Mouse (Mus musculus) neural tube, embryonic 11.5 days (tissue): ENCODE measurements around the gene Vmn2r86. TPM values are rescaled to one million over a fixed set of nuclear protein-coding genes. Genes with fewer than 3 reads are reported as not detected.
"Not testable (repeated sequence)": the region's sequence is repeated elsewhere in the genome, so short reads cannot be mapped to it uniquely, and the experiment has no call there.

Experiments
- ATAC-seq: fragments of 200-750 bp; cut with Nextera tagmentation; 2 replicates; pipeline ENCODE4 v1.8.0; 2017; ENCODE audit warnings: moderate number of reproducible peaks, mild to moderate bottlenecking, moderate TSS enrichment, moderate library complexity; ENCODE audit not compliant: insufficient read depth, low FRiP score, low TSS enrichment
- DNase-seq: peaks from one replicate; pipeline ENCODE4 v3.0.0-alpha.2; 2015; ENCODE audit warnings: low spot score
- H3K27ac ChIP-seq: fragments of 300-500 bp; sonication (generic); 2 replicates; pipeline ENCODE4 v1.5.1; 2014; ENCODE audit warnings: low read depth, mild to moderate bottlenecking, low read length
- H3K27me3 ChIP-seq: fragments of 300-500 bp; sonication (generic); 2 replicates; pipeline ENCODE4 v1.6.1; 2014; ENCODE audit warnings: mild to moderate bottlenecking, low read length, mixed read lengths; ENCODE audit not compliant: control insufficient read depth, insufficient read depth
- H3K36me3 ChIP-seq: fragments of 300-500 bp; sonication (generic); 2 replicates; pipeline ENCODE4 v1.6.1; 2014; ENCODE audit warnings: mild to moderate bottlenecking, low read length, moderate library complexity, mixed read lengths; ENCODE audit not compliant: control insufficient read depth, insufficient read depth
- H3K4me1 ChIP-seq: fragments of 300-500 bp; sonication (generic); 2 replicates; pipeline ENCODE4 v1.6.1; 2014; ENCODE audit warnings: low read length, mixed read lengths; ENCODE audit not compliant: control insufficient read depth, insufficient read depth
- H3K4me2 ChIP-seq: fragments of 300-500 bp; sonication (generic); 2 replicates; pipeline ENCODE4 v1.6.1; 2014; ENCODE audit warnings: low read depth, mild to moderate bottlenecking, moderate library complexity
- H3K4me3 ChIP-seq: fragments of 300-500 bp; sonication (generic); 2 replicates; pipeline ENCODE4 v1.5.1; 2014; ENCODE audit warnings: low read depth, low read length
- H3K9ac ChIP-seq: fragments of 300-500 bp; sonication (generic); 2 replicates; pipeline ENCODE4 v1.6.1; 2014; ENCODE audit warnings: mild to moderate bottlenecking, low read length
- H3K9me3 ChIP-seq: fragments of 300-500 bp; sonication (generic); 2 replicates; pipeline ENCODE4 v1.6.1; 2016; ENCODE audit warnings: low read length; ENCODE audit not compliant: control insufficient read depth
- WGBS: fragments of 180-500 bp; shearing (Covaris S2); extraction: QIAGEN DNeasy Blood & Tissue Kit; methylation state at CpG from one replicate; pipeline ENCODE4 v1.1.7; 2014; 5-methylcytosine and 5-hydroxymethylcytosine counted together
- polyA plus RNA-seq: library from polyadenylated mRNA; unstranded; fragments of >200 nt; fragmentation: Nextera tagmentation; extraction: Ambion mirVana; gene quantifications from 2 replicates; pipeline ENCODE4 v1.2.1, GENCODE M21; 2014

Gene Vmn2r86
- polyA plus RNA-seq, 1 experiment from 2014 or later, result not detected

- not testable (repeated sequence) for H3K9ac ChIP-seq, H3K9me3 ChIP-seq, ATAC-seq, H3K27ac ChIP-seq, H3K4me1 ChIP-seq, DNase-seq, H3K27me3 ChIP-seq, H3K4me2 ChIP-seq, H3K36me3 ChIP-seq, H3K4me3 ChIP-seq
Measured at GRCm38 (mm10) chr10:130416352-130416751, 39.5 kb downstream of the Vmn2r86 start.

GRCm38 (mm10) chr10:130412167-130412698 lies 43.6 kb downstream of the Vmn2r86 start:
- H3K4me3 ChIP-seq, DNase-seq, ATAC-seq, H3K27me3 ChIP-seq, H3K4me1 ChIP-seq, H3K9ac ChIP-seq, H3K36me3 ChIP-seq, H3K4me2 ChIP-seq, H3K27ac ChIP-seq, H3K9me3 ChIP-seq: not testable (repeated sequence)
- 75% methylated on average over 10 of the region's 35 CpGs for WGBS

- no peaks in the 10 kb centered on the region for H3K9me3 ChIP-seq
- H3K36me3 ChIP-seq, result no peaks in the 10 kb centered on the region
- H3K4me3 ChIP-seq, result no peak within 1 kb of the TSS
- H3K27ac ChIP-seq, result no peak within 1 kb of the TSS
- no peaks in the 10 kb centered on the region for H3K27me3 ChIP-seq
- no peaks in the 10 kb centered on the region for H3K4me1 ChIP-seq
- DNase-seq (no peak), ATAC-seq (no peak)
- H3K9ac ChIP-seq, result no peak within 1 kb of the TSS
- no peak within 1 kb of the TSS for H3K4me2 ChIP-seq
Measured at GRCm38 (mm10) chr10:130394232-130394631, 61.6 kb downstream of the Vmn2r86 start, which contains the start of gene Vmn2r84. Gene Vmn2r84 (minus strand): TSS chr10:130394332.

Other genes with a start within 250 kb of the Vmn2r86 start
- gene Olfr827, start 241.6 kb downstream of the Vmn2r86 start, polyA plus RNA-seq, result not detected in 2 replicates
- gene Neurod4, start 175.8 kb downstream of the Vmn2r86 start, polyA plus RNA-seq, result 52.7 and 59.2 TPM in 2 replicates
- 0.28 and 0.41 TPM in 2 replicates for gene Tespa1, start 133.2 kb downstream of the Vmn2r86 start, polyA plus RNA-seq
- gene Vmn2r84, start 61.7 kb downstream of the Vmn2r86 start, polyA plus RNA-seq, result not detected in 2 replicates
- gene Vmn2r85, start 26.3 kb downstream of the Vmn2r86 start, polyA plus RNA-seq, result not detected in 2 replicates
- 0.09 TPM in 1 of 2 replicates, not detected in the other for gene Vmn2r87, start 41.3 kb upstream of the Vmn2r86 start, polyA plus RNA-seq